Comparison of ENCODE assay signal across 9 mouse cellular contexts in genomic region chr2:14165618-14166344, GRCm38 (mm10). TPM values are rescaled to one million over a fixed set of nuclear protein-coding genes. Genes with fewer than 3 reads are reported as not detected.
DNase-seq lines count a peak whose midpoint lies in the region; ATAC-seq and TF ChIP-seq lines count a peak whose summit lies in the region.
"Had no signal": no experiment of that assay in that cellular context is flagged by ENCODE, and none has a peak within 500 bp of the region (broad histone marks: within the 10 kb centered on the region; RNA-seq: fewer than 3 reads in every experiment).

No protein-coding gene starts in this region.

- ATAC-seq in lung, embryonic 14.5 days (ENCODE audit: insufficient read depth), result peak; percentile 80; the same call in 1 of the 2 replicates
- ATAC-seq in megakaryocyte progenitor cell, adult 5-6 weeks (replicated peaks; ENCODE audit: poor library complexity), result peak; percentile 82

- no peak overlapping the region for H3K4me2 ChIP-seq in lung, embryonic 14.5 days

- peak overlapping the region; percentile 13; the same call in 1 of the 2 replicates for H3K27ac ChIP-seq in lung, embryonic 14.5 days (ENCODE audit: low read depth)

- no peaks in the 10 kb centered on the region for H3K9me3 ChIP-seq in lung, embryonic 14.5 days (ENCODE audit: low read depth, low read length)

- peak; percentile 53 for DNase-seq in lung, embryonic 14.5 days
- no peak for DNase-seq in lung, postnatal 10 days
- DNase-seq in embryo, embryonic 11 days, result peak; percentile 10
- peak; percentile 31 to 39 for DNase-seq in heart, postnatal 10 days
- DNase-seq in urinary bladder, adult 18-20 months (ENCODE audit: low spot score in 2 of 2), result no peak
- no peak for DNase-seq in cerebellum, postnatal 10 days
- DNase-seq in cerebellum, postnatal 4 days (ENCODE audit: low spot score in 2 of 2), result no peak

- 57% methylated on average over 3 of the region's 3 CpGs for WGBS in lung, embryonic 14.5 days

- H3K36me3 ChIP-seq in lung, embryonic 14.5 days (ENCODE audit: insufficient read depth), result no peaks in the 10 kb centered on the region

- H3K9ac ChIP-seq in lung, embryonic 14.5 days, result no peak overlapping the region

- no peak for TF ChIP-seq CTCF in lung, embryonic 14.5 days (IDR thresholded peaks at IDR 0.05; ENCODE audit: low read depth)

- intact Hi-C loops in heart, postnatal 10 days (cut with DNase I), result loop anchor here (5.0 kb wide), 1 partner anchor 62 kb away; the partner anchor contains the start of gene Mrc1

- no peak overlapping the region for H3K4me3 ChIP-seq in lung, embryonic 14.5 days (ENCODE audit: low read depth, low read length)

- no peaks in the 10 kb centered on the region for H3K4me1 ChIP-seq in lung, embryonic 14.5 days (ENCODE audit: insufficient read depth)

- H3K27me3 ChIP-seq in lung, embryonic 14.5 days (ENCODE audit: insufficient read depth, low read length), result no peaks in the 10 kb centered on the region

RNA-seq across cellular contexts. Expression of gene Tmem236, which starts 8.5 kb away (rescaled TPM):
- polyA plus RNA-seq in lung, embryonic 14.5 days (2014; fragmentation: Nextera tagmentation; extraction: Ambion mirVana), result 0.09 TPM in 1 of 2 replicates, not detected in the other
- not detected for total RNA-seq in heart, postnatal 10 days (2021)
- total RNA-seq in megakaryocyte progenitor cell, adult 5-6 weeks (2015), result not detected in 2 replicates
- total RNA-seq in megakaryocyte progenitor cell, adult 5-6 weeks (2017), result 0.10 and 0.12 TPM in 2 replicates
- total RNA-seq: neutrophil, adult 5-6 weeks had no signal

Comparison
In these comparisons a context has a peak if more than half of its experiments do, and no peak if none do; other contexts are left out.
1. DNase-seq: peak in lung, embryonic 14.5 days (single experiment), embryo, embryonic 11 days (single experiment) and heart, postnatal 10 days (2 of 2); none in lung, postnatal 10 days (single experiment), urinary bladder, adult 18-20 months (0 of 2), cerebellum, postnatal 10 days (0 of 2) and cerebellum, postnatal 4 days (0 of 2).